Mouse (Mus musculus): Measurements from ENCODE around the gene Chkb. TPM values are rescaled to one million over a fixed set of nuclear protein-coding genes. Genes with fewer than 3 reads are reported as not detected.

Gene Chkb
- total and polyA plus RNA-seq, 3 experiments, result 21.1 to 31.8 (median 26.4) TPM

- Histone ChIP-seq H3K36me3 (replicated peaks in 1 of 2; ENCODE audit: control insufficient read depth in 1 of 2, insufficient read depth in 1 of 2, low read length in 1 of 2) (peaks cover 0 to 20% of the 10 kb centered on the region in 2 experiments), H3K9ac (ENCODE audit: insufficient read depth, low read depth) (no peak overlapping the region), H3K9me3 (replicated peaks; ENCODE audit: low read length) (no peaks in the 10 kb centered on the region), H3K79me2 (replicated peaks; ENCODE audit: control insufficient read depth, extremely low read depth, insufficient read depth, poor library complexity, severe bottlenecking) (no peaks in the 10 kb centered on the region), H3K27me3 (replicated peaks) (peaks cover 9% of the 10 kb centered on the region), H3K27ac (ENCODE audit: insufficient read depth, low read depth) (no peak overlapping the region), H3K4me3 (replicated peaks in 1 of 3; ENCODE audit: low read depth in 2 of 3, low read length in 2 of 3, poor library complexity in 1 of 3) (no peak overlapping the region), H3K4me2 (ENCODE audit: insufficient read depth, low read depth, poor library complexity, severe bottlenecking) (no peak overlapping the region), H3K4me1 (ENCODE audit: control insufficient read depth in 1 of 2, insufficient read depth in 2 of 2) (peaks cover 5 to 10% of the 10 kb centered on the region in 2 experiments; a peak in 3 of 4 replicates)
- in situ Hi-C loops (cut with MboI; ENCODE audit: low pct_ligation_motif_present, low pct_unique_long_range_greater_than_20kb, low sequenced_read_pairs) (no loop called here), dilution Hi-C loops (cut with MboI; ENCODE audit: extremely low pct_ligation_motif_present, extremely low pct_unique_long_range_greater_than_20kb, low sequenced_read_pairs) (no loop called here)
- no peak for DNase-seq (ENCODE audit: extremely low read depth)
- no peak for TF ChIP-seq MAFK (IDR thresholded peaks at IDR 0.05; ENCODE audit: insufficient replicate concordance, low read length)
- no peak for TF ChIP-seq NRF1 (IDR thresholded peaks at IDR 0.05; ENCODE audit: low read depth, low read length)
- no peak for TF ChIP-seq POLR2AphosphoS2 (IDR thresholded peaks at IDR 0.05; ENCODE audit: low read depth, low read length)
- no peak for TF ChIP-seq CHD1 (IDR thresholded peaks at IDR 0.05; ENCODE audit: low read depth, low read length)
- TF ChIP-seq TCF12 (IDR thresholded peaks at IDR 0.05; ENCODE audit: low read depth, low read length), result no peak
- TF ChIP-seq PAX5 (IDR thresholded peaks at IDR 0.05; ENCODE audit: low read length), result no peak
- no peak for TF ChIP-seq RCOR1 (conservative IDR thresholded peaks at IDR 0.05; ENCODE audit: low read depth, low read length)
- no peak for TF ChIP-seq CHD2 (IDR thresholded peaks at IDR 0.05; ENCODE audit: low read length)
- no peak for TF ChIP-seq ELF1 (IDR thresholded peaks at IDR 0.05; ENCODE audit: low read depth, low read length)
- no peak for TF ChIP-seq ZC3H11A (IDR thresholded peaks at IDR 0.05; ENCODE audit: low read depth, low read length)
- no peak for TF ChIP-seq IRF4 (IDR thresholded peaks at IDR 0.05; ENCODE audit: low read depth, low read length)
Measured at GRCm38 (mm10) chr15:89471476-89471875, 41.8 kb upstream of the Chkb start.

GRCm38 (mm10) chr15:89468577-89468976 lies 38.9 kb upstream of the Chkb start:
- dilution Hi-C loops (cut with MboI; ENCODE audit: extremely low pct_ligation_motif_present, extremely low pct_unique_long_range_greater_than_20kb, low sequenced_read_pairs) (no loop called here), in situ Hi-C loops (cut with MboI; ENCODE audit: low pct_ligation_motif_present, low pct_unique_long_range_greater_than_20kb, low sequenced_read_pairs) (no loop called here)
- DNase-seq (ENCODE audit: extremely low read depth), result peak; percentile 28

More at GRCm38 (mm10) chr15:89468577-89468976, 38.9 kb upstream of the Chkb start:
- TF ChIP-seq JUND (conservative IDR thresholded peaks at IDR 0.05; ENCODE audit: low read depth, low read length) (no peak), RAD21 (IDR thresholded peaks at IDR 0.05; ENCODE audit: low read depth, low read length) (peak; percentile 56), USF2 (conservative IDR thresholded peaks at IDR 0.05; ENCODE audit: low read depth, low read length) (no peak), E2F4 (IDR thresholded peaks at IDR 0.05; ENCODE audit: insufficient replicate concordance, low read depth, low read length) (no peak), JUN (IDR thresholded peaks at IDR 0.05; ENCODE audit: insufficient read depth, low read depth, low read length) (no peak), CTCF (conservative IDR thresholded peaks at IDR 0.05 in 1 of 2, IDR thresholded peaks at IDR 0.05 in 1 of 2; ENCODE audit: low read depth in 2 of 2, low read length in 2 of 2) (peak; percentile 37 to 70; a peak in 2 of 4 replicates), GABPA (IDR thresholded peaks at IDR 0.05; ENCODE audit: insufficient replicate concordance, low read depth, low read length) (no peak), SMC3 (IDR thresholded peaks at IDR 0.05; ENCODE audit: low read depth, low read length) (peak; percentile 54), USF1 (IDR thresholded peaks at IDR 0.05; ENCODE audit: low read depth, low read length) (no peak), ZC3H11A (IDR thresholded peaks at IDR 0.05; ENCODE audit: low read depth, low read length) (no peak), RCOR1 (conservative IDR thresholded peaks at IDR 0.05; ENCODE audit: low read depth, low read length) (no peak), UBTF (IDR thresholded peaks at IDR 0.05; ENCODE audit: low read depth, low read length) (no peak), KAT2A (IDR thresholded peaks at IDR 0.05; ENCODE audit: insufficient replicate concordance, low read length) (no peak)
- Histone ChIP-seq H3K9ac (ENCODE audit: insufficient read depth, low read depth) (no peak overlapping the region), H3K9me3 (replicated peaks; ENCODE audit: low read length) (no peaks in the 10 kb centered on the region), H3K4me2 (ENCODE audit: insufficient read depth, low read depth, poor library complexity, severe bottlenecking) (no peak overlapping the region), H3K79me2 (replicated peaks; ENCODE audit: control insufficient read depth, extremely low read depth, insufficient read depth, poor library complexity, severe bottlenecking) (no peaks in the 10 kb centered on the region), H3K4me1 (ENCODE audit: control insufficient read depth in 1 of 2, insufficient read depth in 2 of 2) (no peaks in the 10 kb centered on the region), H3K27me3 (replicated peaks) (peaks cover 19% of the 10 kb centered on the region), H3K36me3 (replicated peaks in 1 of 2; ENCODE audit: control insufficient read depth in 1 of 2, insufficient read depth in 1 of 2, low read length in 1 of 2) (peaks cover 0 to 8% of the 10 kb centered on the region in 2 experiments), H3K27ac (ENCODE audit: insufficient read depth, low read depth) (no peak overlapping the region), H3K4me3 (replicated peaks in 1 of 3; ENCODE audit: low read depth in 2 of 3, low read length in 2 of 3, poor library complexity in 1 of 3) (no peak overlapping the region)

Measured in CH12.LX (cell line).